Mouse (Mus musculus): ENCODE results near the gene Sp6. TPM values are rescaled to one million over a fixed set of nuclear protein-coding genes. Genes with fewer than 3 reads are reported as not detected.
A peak's percentile ranks its signal among the peaks of the same experiment; 100 is the strongest.

The Sp6 gene
- total RNA-seq, 2 experiments from 2014 or later = 1.4 TPM

- no peak for DNase-seq (ENCODE audit: low spot score in 2 of 2)
These were observed 8.0 kb downstream of the Sp6 start for GRCm38 (mm10) chr11:97021121-97021765.

GRCm38 (mm10) chr11:97021873-97022484 is 8.8 kb downstream of the Sp6 start:
- peak; percentile 73 to 82 for DNase-seq (ENCODE audit: low spot score in 2 of 2)

- DNase-seq (ENCODE audit: low spot score in 2 of 2) = no peak
These were observed 11.8 kb downstream of the Sp6 start for GRCm38 (mm10) chr11:97024977-97025376.

- peak; percentile 90 to 91 for DNase-seq (ENCODE audit: low spot score in 2 of 2)
These were observed 12.6 kb downstream of the Sp6 start for GRCm38 (mm10) chr11:97025721-97026344.

GRCm38 (mm10) chr11:97029686-97030417 is 16.7 kb downstream of the Sp6 start, which contains the start of gene Scrn2:
TSS of gene Scrn2 (plus strand) at chr11:97029938.
- DNase-seq (ENCODE audit: low spot score in 2 of 2) = peak; percentile 83 to 88

GRCm38 (mm10) chr11:97030426-97030825 is 17.2 kb downstream of the Sp6 start:
- DNase-seq (ENCODE audit: low spot score in 2 of 2) = no peak

GRCm38 (mm10) chr11:97031977-97032376 is 18.8 kb downstream of the Sp6 start:
- no peak for DNase-seq (ENCODE audit: low spot score in 2 of 2)

- DNase-seq (ENCODE audit: low spot score in 2 of 2) = no peak
These were observed 19.3 kb downstream of the Sp6 start for GRCm38 (mm10) chr11:97032499-97032898.

GRCm38 (mm10) chr11:97033781-97034180 is 20.6 kb downstream of the Sp6 start:
- no peak for DNase-seq (ENCODE audit: low spot score in 2 of 2)

- DNase-seq (ENCODE audit: low spot score in 2 of 2) = no peak
These were observed 22.9 kb downstream of the Sp6 start for GRCm38 (mm10) chr11:97036141-97036540.

GRCm38 (mm10) chr11:97038881-97039280 is 25.7 kb downstream of the Sp6 start:
- no peak for DNase-seq (ENCODE audit: low spot score in 2 of 2)

- no peak for DNase-seq (ENCODE audit: low spot score in 2 of 2)
These were observed 27.3 kb downstream of the Sp6 start for GRCm38 (mm10) chr11:97040301-97041021.

GRCm38 (mm10) chr11:97041022-97041899 is 28.1 kb downstream of the Sp6 start, which contains the start of the genes Lrrc46 and Mrpl10:
TSS of gene Lrrc46 (minus strand) at chr11:97041407.
TSS of gene Mrpl10 (plus strand) at chr11:97041560.
- DNase-seq (ENCODE audit: low spot score in 2 of 2) = peak; percentile 87 to 89

GRCm38 (mm10) chr11:97044902-97045301 is 31.7 kb downstream of the Sp6 start:
- no peak for DNase-seq (ENCODE audit: low spot score in 2 of 2)

GRCm38 (mm10) chr11:97045861-97046260 is 32.7 kb downstream of the Sp6 start:
- no peak for DNase-seq (ENCODE audit: low spot score in 2 of 2)

- no peak for DNase-seq (ENCODE audit: low spot score in 2 of 2)
These were observed 35.0 kb downstream of the Sp6 start for GRCm38 (mm10) chr11:97048090-97048650.

GRCm38 (mm10) chr11:97049492-97050085 is 36.4 kb downstream of the Sp6 start:
- no peak for DNase-seq (ENCODE audit: low spot score in 2 of 2)

GRCm38 (mm10) chr11:97050216-97050943 is 37.2 kb downstream of the Sp6 start, which contains the start of gene Osbpl7:
TSS of gene Osbpl7 (plus strand) at chr11:97050628.
- peak; percentile 77 to 84 for DNase-seq (ENCODE audit: low spot score in 2 of 2)

Data from layer of hippocampus, postnatal 10 days (tissue).